Mouse (Mus musculus): ENCODE results near the gene Rusc1.
A peak's percentile ranks its signal among the peaks of the same experiment; 100 is the strongest.
"Not testable (repeated sequence)": the region's sequence is repeated elsewhere in the genome, so short reads cannot be mapped to it uniquely, and the experiment has no call there.

Rusc1 gene

DNA sequence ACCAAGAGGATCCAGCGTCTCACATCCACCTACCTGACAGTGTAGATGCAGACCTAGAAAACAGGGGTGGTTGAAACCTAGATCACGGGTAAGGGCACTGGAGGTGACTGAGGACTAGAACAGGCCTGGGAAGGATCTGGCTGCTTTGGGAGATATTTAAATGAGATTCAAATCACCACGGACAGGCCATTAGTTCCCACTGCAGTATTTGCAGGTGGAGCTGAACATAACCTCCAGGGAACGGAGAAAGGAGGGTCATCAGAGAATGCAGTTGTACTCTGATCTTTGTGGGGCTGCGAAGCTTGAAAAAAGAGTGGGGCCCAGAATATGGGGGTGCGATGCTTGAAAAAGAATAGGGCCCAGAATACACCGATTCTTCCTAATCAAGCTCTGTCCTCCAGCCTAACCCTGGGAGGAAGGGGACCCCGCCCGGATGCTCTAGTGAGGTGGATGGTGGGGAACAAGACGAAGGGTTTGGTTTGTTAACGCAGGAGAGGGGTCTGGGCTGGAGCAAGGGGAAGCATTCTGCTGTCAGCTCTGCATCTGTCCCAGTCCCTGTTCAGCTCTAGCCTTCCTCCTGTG lies 511 bp downstream of the Rusc1 start:
- no peak for DNase-seq (ENCODE audit: low read depth in 1 of 2, low spot score in 2 of 2)

DNA sequence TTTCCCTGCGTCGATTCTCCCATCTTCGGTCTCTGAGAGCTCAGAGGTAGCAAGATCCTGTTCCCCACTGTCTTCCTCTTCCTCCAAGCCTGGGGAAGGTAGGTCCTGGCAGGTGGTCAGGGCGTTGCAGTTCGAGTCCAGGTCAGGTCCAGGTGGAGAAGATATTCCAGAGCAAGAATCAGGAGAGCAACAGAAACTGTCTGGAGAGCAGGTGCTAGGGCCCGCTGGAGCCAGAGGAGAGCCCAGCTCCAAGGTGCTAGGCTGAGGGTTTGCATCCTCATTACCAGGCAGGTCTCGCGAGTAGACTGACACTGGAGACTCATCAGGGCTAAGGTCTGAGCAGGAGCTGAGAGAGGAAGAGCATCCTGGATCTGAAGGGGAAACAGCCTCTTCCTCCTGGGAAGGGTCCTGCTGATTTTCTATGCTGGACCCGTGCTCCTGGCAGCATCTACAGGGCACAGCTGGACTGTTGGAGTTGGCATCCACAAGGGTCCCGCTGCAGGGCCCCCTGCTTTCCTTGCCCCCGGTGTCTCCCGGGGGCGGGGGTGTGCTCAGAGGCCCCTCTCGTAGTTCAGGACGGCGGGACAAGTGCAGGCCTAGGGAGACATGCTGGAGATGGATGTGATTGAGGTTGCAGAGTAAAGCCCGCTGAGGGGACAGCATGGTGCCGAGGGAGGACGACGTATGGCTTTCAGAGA lies 1.2 kb downstream of the Rusc1 start:
- DNase-seq (ENCODE audit: low read depth in 1 of 2, low spot score in 2 of 2) = no peak

DNA sequence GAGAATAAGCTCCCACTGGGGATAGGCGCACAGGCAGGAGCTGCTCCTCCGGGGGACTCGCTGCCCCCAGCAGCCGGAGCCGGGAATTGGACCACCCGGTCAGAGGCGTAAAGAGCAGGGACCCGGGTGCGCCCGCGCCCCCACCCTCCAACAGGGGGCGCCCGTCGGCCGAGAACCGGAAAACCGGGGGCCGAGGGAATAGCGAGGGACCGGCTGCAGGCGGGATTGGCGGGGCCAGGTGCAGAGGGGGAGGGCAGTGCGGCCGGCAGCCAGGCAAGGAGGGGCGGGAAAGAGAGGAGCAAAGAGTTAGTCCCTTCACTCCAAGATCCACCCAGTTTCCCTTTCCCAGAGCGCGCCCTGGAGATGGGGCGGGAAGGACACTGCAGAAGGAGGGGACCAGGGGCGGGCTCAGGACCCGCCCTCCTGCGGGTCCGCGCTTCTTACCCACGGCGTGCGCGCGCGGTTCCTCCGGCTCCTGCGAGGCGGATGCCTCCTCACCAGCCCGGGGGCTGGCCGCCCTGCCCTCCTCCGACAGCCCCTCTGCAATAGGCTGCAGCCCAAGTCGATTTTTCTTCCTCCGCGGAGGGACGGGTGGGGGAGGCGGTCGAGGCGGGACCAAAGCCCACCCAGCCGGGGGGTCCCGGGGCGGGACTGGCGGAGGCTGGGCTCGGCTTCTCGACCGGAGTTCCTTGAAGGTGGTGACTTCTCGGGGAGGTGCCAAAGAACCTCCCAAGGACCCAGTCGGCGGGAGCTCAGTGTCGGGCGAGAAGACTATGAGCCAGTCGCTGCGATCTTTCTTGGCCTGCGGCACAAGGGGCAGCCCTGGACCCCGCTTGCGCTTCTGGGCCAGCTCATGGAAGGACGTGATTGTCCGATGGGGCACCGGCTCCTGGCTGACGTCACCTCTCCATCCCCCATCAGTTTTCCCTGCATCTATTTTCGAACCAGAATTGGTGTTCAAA lies 2.1 kb downstream of the Rusc1 start:
- peak in 1 of 2 experiments; percentile 61 for DNase-seq (ENCODE audit: low read depth in 1 of 2, low spot score in 2 of 2)

DNA sequence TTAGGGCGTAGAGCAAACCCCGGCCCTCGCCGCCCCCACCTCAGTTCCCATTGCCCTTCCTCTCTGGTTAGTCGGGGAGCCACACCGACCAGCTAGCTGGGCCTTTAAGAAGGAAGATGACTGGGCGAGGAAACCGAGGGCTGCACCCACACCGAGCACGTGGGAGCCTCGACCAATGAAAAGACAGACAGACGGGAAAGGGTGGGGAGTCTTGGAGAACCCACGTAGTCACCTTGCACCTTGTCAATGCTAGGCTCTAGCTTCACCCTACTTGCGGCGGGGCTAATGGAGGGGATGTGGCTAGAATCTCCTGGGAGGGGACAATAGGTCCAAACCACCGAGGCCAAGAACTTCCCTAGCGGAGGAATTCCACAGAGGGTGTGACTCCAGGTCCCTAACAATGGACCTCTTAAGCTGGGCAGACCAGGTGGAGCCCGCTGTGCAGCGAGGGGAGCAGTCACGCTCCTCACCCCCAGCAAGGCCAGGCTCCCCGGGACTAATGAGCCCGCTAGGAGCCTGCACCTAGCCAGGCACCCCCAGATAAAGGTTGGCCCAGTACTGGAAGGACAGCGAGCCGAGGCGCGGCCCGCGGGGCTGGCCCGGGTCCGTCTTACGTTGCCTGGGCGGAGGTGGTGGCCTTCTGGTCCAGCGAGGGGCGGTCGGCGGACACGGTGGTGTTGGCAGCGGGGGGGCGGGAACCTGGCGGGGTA lies 3.1 kb downstream of the Rusc1 start:
- DNase-seq (ENCODE audit: low read depth in 1 of 2, low spot score in 2 of 2) = peak in 1 of 2 experiments; percentile 75

DNA sequence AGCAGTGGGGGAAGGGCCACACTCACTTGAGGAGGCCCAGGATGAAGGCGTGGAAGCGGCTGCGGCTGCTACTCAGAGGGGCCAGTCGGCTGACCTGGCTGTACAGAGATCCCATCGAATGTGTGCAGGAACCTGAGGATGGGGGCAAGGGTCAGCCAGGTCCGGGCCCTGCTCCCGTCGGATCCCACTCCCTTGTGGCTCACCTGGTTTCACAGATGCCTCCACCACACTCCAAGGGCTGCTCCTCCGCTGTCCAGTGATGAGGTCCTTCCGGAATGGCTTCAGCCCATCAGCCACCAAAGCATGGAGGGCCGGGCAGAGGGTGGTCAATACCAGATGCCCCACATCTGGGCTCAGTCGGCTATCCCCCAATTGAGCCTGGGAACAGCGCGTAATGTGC lies 4.1 kb downstream of the Rusc1 start:
- DNase-seq (ENCODE audit: low read depth in 1 of 2, low spot score in 2 of 2) = no peak

DNA sequence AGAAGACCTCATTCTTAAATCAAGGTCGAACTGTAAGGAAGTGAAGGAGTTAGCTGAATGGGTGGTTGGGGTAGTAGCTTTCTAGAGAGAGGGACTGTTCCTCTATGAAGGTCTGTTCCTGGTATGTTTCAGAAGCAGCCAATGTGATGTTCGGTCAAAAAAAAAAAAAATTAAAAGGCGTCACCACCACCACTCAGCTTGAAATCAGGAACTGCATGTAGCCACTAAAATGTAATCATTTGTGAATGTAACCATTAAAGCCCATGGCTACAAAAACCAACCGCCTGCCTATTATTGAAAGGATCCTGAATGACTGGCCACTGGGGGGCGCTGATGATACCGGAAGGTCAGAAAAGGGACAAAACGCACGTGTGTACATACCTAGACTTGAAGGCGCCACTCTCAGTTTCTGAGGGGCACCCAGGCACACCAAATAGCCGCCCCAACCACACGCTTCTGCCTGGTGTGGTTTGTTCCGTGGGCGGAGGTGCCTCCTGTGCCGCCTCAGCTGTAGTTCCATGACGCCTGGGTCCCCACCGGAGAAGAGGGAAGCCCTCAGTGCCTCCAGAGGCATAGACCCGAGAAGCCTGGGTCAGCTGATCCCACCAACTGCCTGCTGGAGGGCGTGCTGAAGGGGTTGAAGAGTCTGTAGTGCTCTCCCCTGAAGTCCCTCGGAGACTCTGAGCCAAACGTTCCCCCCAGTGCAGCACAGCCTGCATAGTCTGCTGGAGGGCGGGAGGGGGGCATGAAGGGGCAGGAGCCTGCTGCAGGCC lies 5.6 kb downstream of the Rusc1 start:
- DNase-seq (ENCODE audit: low read depth in 1 of 2, low spot score in 2 of 2) = peak; percentile 59 to 81

DNA sequence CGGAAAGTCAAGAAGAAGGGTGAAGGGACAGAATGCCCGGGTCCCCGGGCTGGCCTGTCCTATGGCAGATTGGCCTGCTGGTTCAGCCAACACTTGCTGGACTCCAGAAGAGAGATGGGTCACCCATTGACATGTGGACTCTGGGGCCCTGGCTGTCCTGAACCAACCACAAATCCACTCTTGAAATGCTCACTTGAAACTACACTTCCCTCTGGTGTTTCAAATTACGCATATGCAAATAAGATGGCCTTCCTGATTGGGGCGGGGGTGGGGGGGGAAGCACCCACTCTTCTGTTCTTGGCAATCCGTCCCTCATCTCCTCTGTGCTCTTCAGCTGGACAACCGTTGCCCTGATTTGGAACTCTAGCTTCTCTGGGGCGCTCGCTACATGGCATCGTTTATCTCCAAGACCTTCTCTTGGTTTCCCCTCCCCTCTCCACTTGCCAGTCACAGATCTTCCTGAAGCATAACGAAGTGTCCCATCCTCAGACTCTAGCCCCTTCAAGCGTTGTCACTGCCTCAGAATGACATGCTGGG lies 8.4 kb downstream of the Rusc1 start:
- DNase-seq (ENCODE audit: low read depth in 1 of 2, low spot score in 2 of 2) = no peak

DNA sequence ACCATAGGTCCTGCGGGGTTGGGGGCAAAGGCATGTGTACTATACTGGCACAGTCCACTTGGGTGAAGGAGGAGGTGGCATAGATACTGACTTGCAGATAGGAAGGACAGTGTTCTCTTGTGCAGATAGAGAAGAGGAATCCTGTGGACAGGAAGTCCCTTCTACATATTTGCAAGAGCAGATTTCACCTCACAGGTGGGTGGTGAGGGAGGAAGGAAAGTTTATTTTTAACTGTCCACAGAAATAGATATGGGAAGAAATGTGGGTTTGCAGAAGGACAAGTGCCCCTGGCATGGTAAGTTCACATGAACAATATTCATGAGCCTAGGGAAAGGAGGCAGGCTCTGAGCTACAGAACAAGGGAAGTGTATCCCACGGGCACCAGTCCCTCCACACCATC lies 9.0 kb downstream of the Rusc1 start:
- DNase-seq (ENCODE audit: low read depth in 1 of 2, low spot score in 2 of 2) = no peak

DNA sequence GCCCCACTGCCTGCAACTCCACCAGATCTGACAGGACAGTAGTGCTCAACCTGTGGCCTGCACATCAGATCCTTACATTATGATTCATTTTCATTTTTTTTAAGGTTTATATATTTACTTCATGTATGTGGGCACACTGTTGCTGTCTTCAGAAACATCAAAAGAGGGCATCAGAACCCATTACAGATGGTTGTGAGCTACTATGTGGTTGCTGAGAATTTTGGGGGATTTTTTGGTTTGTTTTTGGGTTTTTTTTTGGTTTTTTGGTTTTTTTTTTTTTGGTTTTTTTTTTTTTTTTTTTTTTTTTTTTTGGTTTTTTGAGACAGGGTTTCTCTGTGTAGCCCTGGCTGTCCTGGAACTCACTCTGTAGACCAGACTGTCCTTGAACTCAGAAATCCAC lies 10.8 kb downstream of the Rusc1 start:
- DNase-seq (ENCODE audit: low read depth in 1 of 2, low spot score in 2 of 2) = not testable (repeated sequence)

DNA sequence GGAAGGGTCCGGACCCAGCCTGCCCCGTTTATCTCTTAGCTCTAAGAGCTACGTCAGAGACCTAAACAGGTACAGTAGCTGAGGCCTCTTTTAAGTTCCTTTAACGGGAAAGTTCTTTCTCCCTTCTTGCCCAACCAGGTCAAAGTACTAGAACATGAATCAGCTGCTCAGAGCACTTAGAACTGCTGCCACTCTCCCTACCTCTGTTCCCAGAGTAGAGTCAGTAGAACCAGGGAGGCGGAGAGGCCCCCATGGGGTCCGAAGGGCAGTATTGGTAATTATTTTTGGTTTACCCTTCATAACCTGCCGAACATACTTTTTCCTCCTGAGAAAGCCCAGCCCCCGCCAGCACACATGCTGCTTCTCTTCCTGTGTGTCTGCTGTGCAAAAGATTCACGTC lies 15.7 kb downstream of the Rusc1 start:
- no peak for DNase-seq (ENCODE audit: low read depth in 1 of 2, low spot score in 2 of 2)

DNA sequence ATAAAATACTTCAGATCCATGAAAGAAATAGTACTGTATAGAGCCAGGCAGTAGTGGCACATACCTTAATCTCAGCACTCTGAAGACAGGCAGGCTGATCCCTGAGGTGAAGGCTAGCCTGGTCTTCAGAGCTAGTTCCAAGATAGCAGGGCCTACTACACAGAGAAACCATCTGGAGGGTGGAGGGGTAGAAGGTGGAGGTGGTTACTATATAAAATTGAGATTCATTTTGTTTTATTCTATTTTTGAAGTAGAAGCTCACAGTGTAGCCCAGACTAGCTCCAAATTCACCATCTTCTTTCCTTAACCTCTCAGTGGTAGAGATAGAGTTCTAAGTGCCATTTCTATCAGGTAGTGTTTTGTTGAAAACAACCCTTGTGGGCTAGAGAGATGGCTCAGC lies 25.8 kb downstream of the Rusc1 start:
- no peak for DNase-seq (ENCODE audit: low read depth in 1 of 2, low spot score in 2 of 2)

DNA sequence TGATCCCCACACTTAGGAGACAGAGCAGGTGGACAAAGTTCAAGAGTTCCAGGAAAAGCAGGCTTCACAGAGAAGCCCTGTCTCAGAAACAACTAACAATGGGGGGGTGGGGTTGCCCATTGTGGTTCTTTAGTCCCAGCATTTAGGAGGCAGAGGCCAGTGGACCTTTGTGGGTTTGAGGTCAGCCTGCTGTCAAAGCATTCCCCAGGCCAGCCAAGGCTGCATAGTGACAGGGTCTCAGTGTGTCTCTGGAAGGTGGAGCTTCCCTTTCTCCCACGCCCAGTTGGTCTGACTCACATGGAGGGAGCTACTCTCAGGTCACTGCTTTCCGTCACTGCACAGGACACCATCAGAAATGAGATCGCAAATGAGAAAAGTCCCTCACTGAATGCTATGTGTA lies 31.4 kb downstream of the Rusc1 start:
- no peak for DNase-seq (ENCODE audit: low read depth in 1 of 2, low spot score in 2 of 2)

DNA sequence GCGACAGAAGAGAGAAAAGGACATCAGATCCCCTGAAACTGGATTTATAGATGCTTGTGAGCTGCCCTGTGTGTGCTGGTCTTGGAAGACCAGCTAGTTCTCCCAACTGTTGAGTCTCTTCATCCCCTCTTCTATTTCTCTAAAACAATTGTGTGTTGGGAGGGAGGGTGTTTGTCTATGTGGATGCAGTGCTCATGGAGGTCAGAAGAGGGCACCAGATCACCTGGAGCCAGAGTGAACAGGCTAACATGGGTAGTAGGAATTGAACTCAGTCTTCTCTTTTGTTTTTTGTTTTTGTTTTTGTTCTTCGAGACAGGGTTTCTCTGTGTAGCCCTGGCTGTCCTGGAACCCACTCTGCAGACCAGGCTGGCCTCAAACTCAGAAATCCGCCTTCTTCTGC lies 34.3 kb downstream of the Rusc1 start:
- DNase-seq (ENCODE audit: low read depth in 1 of 2, low spot score in 2 of 2) = no peak

DNA sequence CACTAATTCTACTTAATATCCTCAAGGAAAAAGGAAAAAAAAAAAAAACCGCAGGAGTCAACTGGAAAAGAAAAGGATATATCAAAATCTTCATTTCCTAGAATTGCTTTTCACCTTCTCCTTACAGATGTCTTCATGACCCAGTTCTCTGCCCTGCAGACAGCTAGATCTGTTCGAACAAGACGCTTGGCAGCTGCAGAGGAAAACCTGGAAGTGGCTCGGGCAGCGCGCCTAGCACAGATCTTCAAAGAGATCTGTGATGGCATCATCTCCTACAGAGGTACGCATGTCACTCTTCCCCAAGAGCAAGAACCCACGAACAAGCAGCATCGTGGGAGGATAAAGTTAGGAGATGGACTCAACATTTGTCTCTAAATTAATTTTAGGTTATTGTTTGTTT lies 34.8 kb downstream of the Rusc1 start:
- DNase-seq (ENCODE audit: low read depth in 1 of 2, low spot score in 2 of 2) = no peak

DNA sequence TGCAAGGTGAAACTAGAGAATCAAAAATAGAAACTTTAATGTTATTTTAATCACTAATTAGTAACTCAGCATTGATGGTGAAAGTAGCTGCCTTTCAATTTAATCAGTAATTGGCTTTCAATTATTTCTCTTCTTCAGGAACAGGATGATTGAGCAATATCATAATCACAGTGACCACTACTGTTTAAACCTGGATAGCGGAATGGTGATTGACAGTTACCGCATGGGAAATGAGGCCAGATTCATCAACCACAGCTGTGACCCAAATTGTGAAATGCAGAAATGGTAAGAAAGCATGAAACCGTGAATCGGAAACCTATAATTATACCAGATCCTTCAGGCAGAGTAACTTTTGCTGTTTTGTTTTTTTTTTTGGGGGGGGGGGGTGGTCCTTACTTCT lies 49.8 kb downstream of the Rusc1 start:
- no peak for DNase-seq (ENCODE audit: low read depth in 1 of 2, low spot score in 2 of 2)

All from monocyte, adult 2 months (primary cell).